Mouse (Mus musculus) 416B (cell line): ENCODE data around the gene Elovl2.
"Not testable (repeated sequence)": the region's sequence is repeated elsewhere in the genome, so short reads cannot be mapped to it uniquely, and the experiment has no call there.

Experiments used
- DNase-seq: peaks from one replicate; pipeline ENCODE4 v3.0.0; 2011; ENCODE audit warnings: low read depth

The Elovl2 gene

GRCm38 (mm10) chr13:41220304-41220834 is at the start of gene Elovl2:
Gene Elovl2, minus strand, starts transcription at chr13:41220405.
- no peak for DNase-seq

- DNase-seq = no peak
Measured at GRCm38 (mm10) chr13:41267827-41268408, 47.7 kb upstream of the Elovl2 start.

GRCm38 (mm10) chr13:41263304-41264006 is 43.2 kb upstream of the Elovl2 start:
- no peak for DNase-seq

GRCm38 (mm10) chr13:41261617-41262016 is 41.4 kb upstream of the Elovl2 start:
- not testable (repeated sequence) for DNase-seq

GRCm38 (mm10) chr13:41257851-41258250 is 37.6 kb upstream of the Elovl2 start:
- no peak for DNase-seq

GRCm38 (mm10) chr13:41256962-41257361 is 36.8 kb upstream of the Elovl2 start:
- peak; percentile 82 for DNase-seq

- DNase-seq = no peak
Measured at GRCm38 (mm10) chr13:41256126-41256525, 35.9 kb upstream of the Elovl2 start.

GRCm38 (mm10) chr13:41252736-41253135 is 32.5 kb upstream of the Elovl2 start:
- DNase-seq = no peak

GRCm38 (mm10) chr13:41252141-41252540 is 31.9 kb upstream of the Elovl2 start:
- no peak for DNase-seq

- DNase-seq = no peak
Measured at GRCm38 (mm10) chr13:41251667-41252066, 31.5 kb upstream of the Elovl2 start.

GRCm38 (mm10) chr13:41251232-41251631 is 31.0 kb upstream of the Elovl2 start:
- DNase-seq = not testable (repeated sequence)

- DNase-seq = peak; percentile 42
Measured at GRCm38 (mm10) chr13:41250318-41250981, 30.2 kb upstream of the Elovl2 start.

GRCm38 (mm10) chr13:41249538-41250317 is 29.5 kb upstream of the Elovl2 start, which contains the start of gene Smim13:
Gene Smim13, plus strand, starts transcription at chr13:41249844.
- peak; percentile 97 for DNase-seq

GRCm38 (mm10) chr13:41248751-41249520 is 28.7 kb upstream of the Elovl2 start:
- DNase-seq = no peak

- peak; percentile 18 for DNase-seq
Measured at GRCm38 (mm10) chr13:41244306-41244830, 24.2 kb upstream of the Elovl2 start.

GRCm38 (mm10) chr13:41241557-41241956 is 21.4 kb upstream of the Elovl2 start:
- DNase-seq = peak; percentile 61

- peak; percentile 83 for DNase-seq
Measured at GRCm38 (mm10) chr13:41238805-41239130, 18.6 kb upstream of the Elovl2 start.

GRCm38 (mm10) chr13:41238035-41238804 is 18.0 kb upstream of the Elovl2 start:
- DNase-seq = no peak

- peak; percentile 25 for DNase-seq
Measured at GRCm38 (mm10) chr13:41235845-41236741, 15.9 kb upstream of the Elovl2 start.
